Mouse (Mus musculus) cerebellum, postnatal 36 days (tissue): ENCODE results near the gene Mylpf.

Source experiments
- DNase-seq, 2 experiments: peaks; one replicate each; pipeline ENCODE4 v3.0.0; 2021 to 2022; ENCODE audit warnings: mixed read lengths in 2 of 2

The Mylpf gene

GRCm38 (mm10) chr7:127262218-127262961 lies 53.7 kb downstream of the Mylpf start:
- DNase-seq = no peak

DNA sequence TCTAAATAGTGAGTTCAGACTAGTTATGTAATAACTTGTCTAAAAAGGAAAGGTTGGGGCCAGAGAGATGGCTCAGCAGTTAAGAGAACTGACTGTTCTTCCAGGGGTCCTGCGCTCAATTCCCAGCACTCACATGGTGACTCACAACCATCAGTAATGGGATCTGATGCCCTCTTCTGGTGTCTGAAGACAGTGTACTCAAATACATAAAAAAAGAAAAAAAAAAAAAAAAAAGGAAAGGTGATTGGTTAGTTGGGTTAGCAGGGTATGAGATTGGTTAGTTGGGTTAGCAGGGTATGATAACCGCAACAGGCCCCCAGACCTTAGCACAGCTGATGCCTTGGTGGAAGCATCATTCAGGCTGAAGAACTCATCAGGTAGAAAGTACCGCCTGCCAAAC lies 54.8 kb downstream of the Mylpf start:
- DNase-seq = no peak
